Mouse (Mus musculus): ENCODE measurements around the gene Gls2. TPM values are rescaled to one million over a fixed set of nuclear protein-coding genes. Genes with fewer than 3 reads are reported as not detected.
A peak's percentile ranks its signal among the peaks of the same experiment; 100 is the strongest.
"Not testable (repeated sequence)": the region's sequence is repeated elsewhere in the genome, so short reads cannot be mapped to it uniquely, and the experiment has no call there.

Gls2 gene
- 10 to 100 TPM; 19.6 to 19.7 TPM for total RNA-seq (2021)
- long read RNA-seq, transcript Gls2-201 (18 exons, 2,573 nt) = major isoform, 7 of 29 reads
- long read RNA-seq, partial matches to known transcripts = 0 of 29 reads
- long read RNA-seq, other reads (novel, unspliced or antisense) = 20 of 29 reads

GRCm38 (mm10) chr10:128194024-128194550, at the start of gene Gls2:
Gene Gls2, plus strand, starts transcription at chr10:128194457.
- DNase-seq (ENCODE audit: low spot score in 2 of 2) = peak; percentile 96 to 98

- DNase-seq (ENCODE audit: low spot score in 2 of 2) = no peak
These were observed 49.3 kb upstream of the Gls2 start for GRCm38 (mm10) chr10:128144961-128145360.

DNA sequence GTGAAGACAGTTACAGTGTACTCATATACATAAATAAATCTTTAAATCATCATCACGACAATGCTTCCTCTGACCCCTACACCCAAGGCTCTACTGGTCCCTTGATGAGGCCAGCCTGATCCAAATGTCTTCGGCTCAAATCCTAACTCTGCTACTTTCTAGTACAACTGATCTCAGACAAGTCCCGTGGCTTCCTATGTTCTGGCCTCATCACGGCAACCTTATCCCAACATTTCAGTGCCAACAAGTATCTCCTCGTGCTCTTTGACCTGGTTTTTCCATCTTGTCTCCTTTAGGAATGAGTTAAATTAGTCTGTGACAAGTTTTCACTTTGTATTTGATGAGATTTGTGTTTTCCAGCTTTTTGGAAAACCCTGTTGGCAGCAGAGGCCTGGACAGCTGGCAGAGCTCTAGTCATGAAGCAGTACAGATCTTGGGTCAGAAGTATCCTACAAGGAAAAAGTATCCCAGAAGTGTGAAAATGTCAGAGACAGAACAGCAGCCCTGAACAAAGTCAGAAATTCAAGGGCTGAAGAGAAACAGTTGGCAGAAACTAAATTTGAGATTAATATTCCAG, 45.4 kb upstream of the Gls2 start:
- no peak for DNase-seq (ENCODE audit: low spot score in 2 of 2)

DNA sequence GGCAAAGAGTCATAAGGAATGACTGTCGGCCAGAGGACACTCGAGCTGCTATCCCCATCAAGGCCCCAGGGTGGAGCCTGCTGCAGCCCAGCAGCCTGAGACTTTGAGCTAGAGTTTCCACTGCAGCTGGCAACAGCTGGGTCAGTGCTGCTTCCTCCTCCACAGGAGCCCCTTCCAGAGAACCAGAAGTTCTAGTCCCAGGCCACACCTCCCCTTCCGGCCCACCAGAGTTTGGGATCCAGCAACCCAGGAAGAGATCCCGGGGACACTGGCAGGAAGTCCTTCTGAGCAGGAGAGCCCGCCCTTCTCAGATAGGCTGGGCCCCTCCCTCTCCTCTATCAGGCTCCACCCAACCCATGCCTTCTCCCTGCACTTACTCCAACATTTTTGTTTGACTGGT, 44.7 kb upstream of the Gls2 start:
- DNase-seq (ENCODE audit: low spot score in 2 of 2) = no peak

- DNase-seq (ENCODE audit: low spot score in 2 of 2) = no peak
These were observed 43.3 kb upstream of the Gls2 start for GRCm38 (mm10) chr10:128150941-128151340.

DNA sequence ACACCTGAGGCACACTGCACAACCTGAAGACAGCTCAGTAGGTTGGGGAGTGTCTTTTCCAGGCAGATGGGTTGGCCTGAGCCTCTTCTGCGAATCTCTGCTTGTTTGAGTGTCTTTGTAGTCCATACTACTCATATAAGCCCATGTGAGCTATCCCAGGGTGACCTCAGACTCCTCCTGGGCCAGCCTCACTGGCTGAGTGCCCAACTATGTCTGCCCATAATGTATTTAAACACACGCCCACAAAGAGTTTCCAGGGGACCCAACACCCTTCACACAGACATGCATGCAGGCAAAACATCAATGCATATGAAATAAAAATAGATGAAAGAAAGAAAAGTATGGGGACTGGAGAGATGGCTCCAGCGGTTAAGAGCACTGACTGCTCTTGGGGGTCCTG, 40.3 kb upstream of the Gls2 start:
- no peak for DNase-seq (ENCODE audit: low spot score in 2 of 2)

DNA sequence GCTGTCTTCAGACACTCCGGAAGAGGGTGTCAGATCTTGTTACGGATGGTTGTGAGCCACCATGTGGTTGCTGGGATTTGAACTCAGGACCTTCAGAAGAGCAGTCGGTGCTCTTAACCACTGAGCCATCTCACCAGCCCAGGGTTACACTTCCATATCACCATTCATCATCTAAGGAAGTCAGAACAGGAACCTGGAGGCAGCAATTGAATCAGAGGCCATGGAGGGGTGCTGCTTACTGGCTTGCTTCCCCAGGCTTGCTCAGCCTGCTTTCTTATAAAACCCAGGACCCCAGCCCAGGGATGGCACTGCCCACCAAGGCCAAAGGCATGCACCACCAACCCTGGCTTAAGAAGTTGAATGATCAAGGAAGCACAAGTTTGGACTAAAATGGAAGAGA, 28.5 kb upstream of the Gls2 start:
- DNase-seq (ENCODE audit: low spot score in 2 of 2) = not testable (repeated sequence)

- no peak for DNase-seq (ENCODE audit: low spot score in 2 of 2)
These were observed 27.2 kb upstream of the Gls2 start for GRCm38 (mm10) chr10:128167091-128167490.

- not testable (repeated sequence) for DNase-seq (ENCODE audit: low spot score in 2 of 2)
These were observed 22.9 kb upstream of the Gls2 start for GRCm38 (mm10) chr10:128171348-128171747.

GRCm38 (mm10) chr10:128175302-128175701, 19.0 kb upstream of the Gls2 start:
- DNase-seq (ENCODE audit: low spot score in 2 of 2) = no peak

GRCm38 (mm10) chr10:128175996-128176755, 18.1 kb upstream of the Gls2 start:
- DNase-seq (ENCODE audit: low spot score in 2 of 2) = peak; percentile 29 to 76

- no peak for DNase-seq (ENCODE audit: low spot score in 2 of 2)
These were observed 16.9 kb upstream of the Gls2 start for GRCm38 (mm10) chr10:128177316-128177715.

GRCm38 (mm10) chr10:128179989-128180388, 14.3 kb upstream of the Gls2 start, which contains the start of gene Rbms2:
Gene Rbms2, minus strand, starts transcription at chr10:128180297.
- DNase-seq (ENCODE audit: low spot score in 2 of 2) = no peak

GRCm38 (mm10) chr10:128184296-128184695, 10.0 kb upstream of the Gls2 start:
- no peak for DNase-seq (ENCODE audit: low spot score in 2 of 2)

- DNase-seq (ENCODE audit: low spot score in 2 of 2) = no peak
These were observed 8.8 kb upstream of the Gls2 start for GRCm38 (mm10) chr10:128185277-128185940.

- DNase-seq (ENCODE audit: low spot score in 2 of 2) = peak; percentile 46 to 83
These were observed 8.3 kb upstream of the Gls2 start for GRCm38 (mm10) chr10:128185959-128186358.

GRCm38 (mm10) chr10:128187181-128187605, 7.1 kb upstream of the Gls2 start:
- no peak for DNase-seq (ENCODE audit: low spot score in 2 of 2)

DNA sequence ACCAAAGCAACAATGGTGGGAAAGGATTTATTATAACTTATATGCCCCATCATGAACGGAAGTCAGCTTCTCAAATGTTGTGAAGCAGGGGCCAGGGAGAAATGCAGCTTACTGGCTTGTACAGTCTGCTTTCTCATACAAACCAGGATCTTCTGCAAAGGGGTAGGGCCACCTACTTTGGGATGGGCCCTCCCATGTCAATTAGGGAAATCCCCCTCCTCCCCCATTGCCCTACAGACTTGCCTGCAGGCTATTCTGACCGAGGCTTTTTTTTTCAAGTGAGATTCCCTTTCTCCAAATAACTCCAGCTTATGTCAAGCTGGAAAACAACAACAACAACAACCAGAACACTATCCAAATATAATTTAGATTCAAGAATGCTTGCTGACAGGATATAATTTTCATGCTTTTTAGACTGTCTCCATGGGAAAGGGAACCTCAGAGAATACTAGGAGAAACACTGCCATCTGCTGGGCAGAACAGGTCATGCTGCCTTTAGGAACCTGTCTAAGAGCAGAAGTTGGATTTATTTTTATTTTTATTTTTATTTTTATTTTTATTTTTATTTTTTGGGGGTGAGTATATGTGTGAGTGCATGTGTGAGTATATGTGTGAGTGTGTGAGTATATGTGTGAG, 5.9 kb upstream of the Gls2 start:
- DNase-seq (ENCODE audit: low spot score in 2 of 2) = peak; percentile 30 to 91

GRCm38 (mm10) chr10:128191472-128191871, 2.8 kb upstream of the Gls2 start:
- no peak for DNase-seq (ENCODE audit: low spot score in 2 of 2)

GRCm38 (mm10) chr10:128192030-128192766, 2.1 kb upstream of the Gls2 start:
- not testable (repeated sequence) for DNase-seq (ENCODE audit: low spot score in 2 of 2)

Measured in layer of hippocampus, adult 18-20 months (tissue).